Mouse (Mus musculus): ENCODE results near the gene Tmem88b. TPM values are rescaled to one million over a fixed set of nuclear protein-coding genes. Genes with fewer than 3 reads are reported as not detected.
A peak's percentile ranks its signal among the peaks of the same experiment; 100 is the strongest.
"Not testable (repeated sequence)": the region's sequence is repeated elsewhere in the genome, so short reads cannot be mapped to it uniquely, and the experiment has no call there.

Tmem88b gene
- total RNA-seq, 2 experiments from 2014 or later = 0.79 to 0.84 TPM

- no peak for DNase-seq (ENCODE audit: low spot score in 2 of 2)
Measured at GRCm38 (mm10) chr4:155761356-155762099, 24.1 kb downstream of the Tmem88b start.

GRCm38 (mm10) chr4:155760613-155761355 is 24.9 kb downstream of the Tmem88b start, which contains the start of gene Atad3a:
Gene Atad3a (minus strand): TSS chr4:155761093.
- peak; percentile 95 for DNase-seq (ENCODE audit: low spot score in 2 of 2)

DNA sequence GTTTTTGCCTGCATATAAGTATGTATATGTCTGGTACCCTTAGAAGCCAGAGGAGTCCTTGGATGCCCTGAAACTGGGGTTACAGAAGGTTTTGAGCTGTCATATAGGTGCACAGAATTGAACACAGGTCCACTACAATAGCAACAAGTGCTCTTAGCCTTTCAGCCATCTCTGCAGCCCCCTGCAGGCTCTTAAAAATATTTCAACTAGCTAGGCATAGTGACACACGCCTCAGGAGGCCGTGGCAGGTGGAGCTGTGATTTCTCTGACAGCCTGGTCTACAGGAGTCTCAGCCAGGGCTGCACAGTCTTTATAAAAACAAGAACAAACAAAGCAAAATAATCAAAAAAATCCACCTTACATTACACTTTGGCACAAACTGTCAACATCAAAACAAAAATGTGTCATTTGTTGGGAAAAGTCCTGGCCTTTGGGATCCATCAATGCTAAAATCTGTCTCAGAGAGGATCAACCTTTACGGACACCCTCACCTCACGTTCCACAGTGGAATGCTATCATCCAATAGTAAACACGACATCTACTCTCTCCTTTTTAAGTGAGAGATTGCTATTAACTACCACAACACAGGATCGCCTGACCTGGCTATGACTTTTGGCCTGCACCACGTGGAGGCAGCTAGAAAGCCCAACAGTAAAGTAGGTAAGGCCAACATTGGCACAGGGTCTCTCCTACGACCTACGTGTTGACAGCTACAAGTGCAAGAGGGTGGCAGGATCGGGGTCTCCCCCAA is 25.6 kb downstream of the Tmem88b start:
- no peak for DNase-seq (ENCODE audit: low spot score in 2 of 2)

DNA sequence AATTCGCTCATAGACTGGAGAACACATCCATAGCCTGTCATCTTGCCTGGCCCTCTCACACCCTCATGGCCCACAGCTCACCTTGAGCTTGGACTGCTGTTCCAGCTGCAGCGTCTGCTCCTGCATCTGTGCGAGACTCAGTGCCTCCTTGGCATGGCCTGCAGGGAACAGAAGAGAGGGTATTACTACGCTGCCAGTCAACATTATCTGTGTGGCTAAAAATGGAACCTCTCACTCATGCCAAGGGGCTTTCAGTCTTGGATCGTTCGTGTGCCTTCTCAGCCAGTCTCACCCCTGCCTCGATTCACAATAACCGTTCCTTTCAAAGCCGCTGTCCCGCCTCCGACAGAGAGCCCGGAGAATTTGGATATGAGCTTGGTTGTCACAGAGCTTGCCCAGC is 28.7 kb downstream of the Tmem88b start:
- no peak for DNase-seq (ENCODE audit: low spot score in 2 of 2)

DNA sequence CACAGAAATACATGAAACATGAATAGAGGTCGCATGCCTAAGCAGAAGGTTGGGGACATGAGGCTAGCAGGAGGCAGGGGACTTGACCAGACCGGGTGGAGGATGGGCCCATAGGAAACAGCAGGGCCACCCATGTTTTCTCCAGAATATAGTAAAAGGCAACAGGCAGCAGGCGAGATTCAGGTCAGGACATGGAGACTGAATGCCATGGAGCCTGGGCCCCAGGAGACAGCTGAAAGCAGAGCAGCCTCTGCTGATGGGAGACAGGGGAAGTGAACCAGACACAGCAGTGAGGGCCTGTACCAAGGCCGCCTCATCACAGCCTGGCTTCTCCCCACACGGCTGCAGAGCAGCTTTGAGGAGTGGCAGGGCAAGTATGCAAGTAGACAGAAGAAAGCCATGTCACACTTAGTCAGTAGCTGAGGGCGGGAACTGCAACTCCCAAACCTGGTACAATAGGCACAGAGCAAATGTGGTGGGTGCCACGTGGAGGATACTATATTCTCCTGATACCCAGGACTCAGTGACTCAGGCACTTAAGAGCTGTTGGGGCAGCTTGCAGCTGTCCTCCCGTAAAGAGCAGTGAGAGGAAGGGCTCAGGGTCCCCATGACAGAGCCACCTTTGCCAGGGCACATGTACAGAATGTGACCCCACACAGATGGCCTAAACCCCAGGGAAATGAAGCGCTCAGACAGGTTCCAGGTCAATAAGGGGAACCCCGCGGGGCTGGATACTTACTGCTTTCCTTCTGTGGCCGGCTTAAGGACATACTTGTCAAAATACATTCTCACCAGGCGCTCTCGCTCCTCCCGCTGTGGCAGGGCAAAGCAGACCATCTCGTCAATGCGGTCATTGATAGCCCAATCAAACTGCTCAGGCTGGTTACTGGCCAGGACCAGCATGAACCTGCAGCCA is 38.8 kb downstream of the Tmem88b start:
- no peak for DNase-seq (ENCODE audit: low spot score in 2 of 2)

- DNase-seq (ENCODE audit: low spot score in 2 of 2) = no peak
Measured at GRCm38 (mm10) chr4:155746036-155746548, 39.6 kb downstream of the Tmem88b start.

DNA sequence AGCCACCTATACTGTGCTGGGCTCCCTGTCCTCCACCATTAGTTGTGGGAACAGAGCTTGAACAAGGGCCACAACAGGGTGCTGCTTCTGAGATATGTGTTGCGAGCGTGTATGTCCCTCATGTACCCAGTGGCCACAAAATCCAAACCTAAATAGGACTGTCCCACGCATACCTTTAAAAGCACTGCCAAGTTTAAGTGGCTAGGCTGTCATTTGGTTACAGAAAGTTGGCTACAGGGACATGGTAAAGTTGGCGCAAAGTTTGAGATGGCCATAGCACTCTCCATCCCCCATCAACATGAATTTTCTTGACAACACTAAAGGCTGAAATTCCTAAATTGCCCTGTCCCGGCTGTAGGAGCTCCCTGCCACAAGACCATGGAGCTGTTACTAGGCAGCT is 40.5 kb downstream of the Tmem88b start:
- no peak for DNase-seq (ENCODE audit: low spot score in 2 of 2)

GRCm38 (mm10) chr4:155744474-155744873 is 41.2 kb downstream of the Tmem88b start:
- no peak for DNase-seq (ENCODE audit: low spot score in 2 of 2)

DNA sequence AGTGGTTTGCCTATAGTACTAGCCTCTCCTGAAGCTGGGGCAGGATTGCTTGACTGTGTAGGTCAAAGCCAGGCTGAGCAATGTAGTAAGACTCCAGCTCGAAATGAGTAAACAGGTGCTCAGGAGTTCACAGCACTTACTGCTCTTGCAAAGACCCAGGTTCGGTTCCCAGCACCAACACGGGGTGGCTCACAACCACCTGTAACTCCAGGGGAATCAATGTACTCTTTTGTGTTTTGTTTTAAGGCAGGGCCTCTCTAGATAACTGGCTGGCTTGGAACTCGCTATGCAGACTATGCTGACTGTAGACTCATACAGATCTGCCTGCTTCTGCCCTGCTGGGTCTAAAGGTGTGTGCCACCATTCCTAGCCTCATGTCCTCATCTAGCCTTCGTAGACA is 43.0 kb downstream of the Tmem88b start:
- DNase-seq (ENCODE audit: low spot score in 2 of 2) = no peak

DNA sequence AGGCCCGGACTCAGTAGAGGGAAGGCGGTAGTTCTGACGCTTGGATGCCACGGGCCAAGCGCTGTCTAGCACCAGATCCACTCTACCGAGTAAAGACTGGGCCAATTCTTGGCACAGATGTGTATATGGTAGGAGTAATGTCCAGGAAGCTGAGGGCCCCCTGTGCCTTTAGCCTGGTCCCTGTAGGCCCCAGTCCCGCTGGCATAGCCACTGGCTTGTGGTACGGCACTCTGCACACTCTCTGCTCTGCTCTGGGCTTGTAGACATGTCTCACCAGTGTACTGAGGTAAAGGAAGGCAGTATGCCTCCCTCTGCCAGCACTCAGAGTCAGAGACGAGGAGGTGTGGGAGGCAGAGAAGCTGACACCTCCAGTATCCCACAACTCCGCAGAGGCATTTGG is 45.0 kb downstream of the Tmem88b start:
- DNase-seq (ENCODE audit: low spot score in 2 of 2) = not testable (repeated sequence)

GRCm38 (mm10) chr4:155739741-155740636 is 45.7 kb downstream of the Tmem88b start:
- no peak for DNase-seq (ENCODE audit: low spot score in 2 of 2)

GRCm38 (mm10) chr4:155739152-155739551 is 46.5 kb downstream of the Tmem88b start:
- no peak for DNase-seq (ENCODE audit: low spot score in 2 of 2)

DNA sequence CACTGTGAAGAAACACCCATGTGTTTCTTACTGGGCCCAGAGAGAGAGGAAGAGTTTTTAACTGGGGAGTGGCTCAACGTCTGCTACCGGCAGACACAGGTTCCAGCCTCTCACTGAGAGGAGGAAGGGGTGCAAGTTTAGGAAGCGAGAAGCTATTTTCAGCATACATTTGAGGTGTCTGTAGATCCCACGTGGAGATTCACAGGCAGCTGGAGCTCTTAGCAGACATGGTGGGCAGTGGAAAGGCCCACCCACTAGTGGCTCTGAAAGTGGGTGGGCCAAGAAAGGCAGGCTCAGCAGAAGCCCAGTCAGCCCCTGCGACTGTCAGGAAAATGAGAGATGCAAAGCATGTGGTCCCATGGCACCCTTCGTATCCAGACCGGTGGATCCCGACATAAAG is 47.4 kb downstream of the Tmem88b start:
- no peak for DNase-seq (ENCODE audit: low spot score in 2 of 2)

DNA sequence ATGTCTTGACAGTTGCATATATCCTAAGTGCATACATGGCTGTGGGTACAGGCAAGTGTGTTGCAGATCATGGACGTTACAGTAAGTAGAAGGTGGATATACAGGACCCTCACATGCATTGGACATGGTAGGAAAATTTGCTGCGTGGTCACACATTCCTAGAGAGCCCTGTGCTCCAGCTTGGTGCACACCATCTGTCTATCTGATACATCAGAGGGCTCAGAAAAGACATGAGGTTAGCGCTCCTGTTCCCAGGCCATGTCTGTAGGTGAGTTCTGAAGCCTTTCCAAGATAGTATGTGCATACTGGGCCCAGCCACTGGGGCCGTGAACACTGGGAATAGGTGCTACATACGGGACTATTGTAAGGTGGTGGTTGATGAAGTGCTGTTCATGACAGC is 49.3 kb downstream of the Tmem88b start:
- DNase-seq (ENCODE audit: low spot score in 2 of 2) = no peak

GRCm38 (mm10) chr4:155735788-155736187 is 49.9 kb downstream of the Tmem88b start:
- no peak for DNase-seq (ENCODE audit: low spot score in 2 of 2)

DNA sequence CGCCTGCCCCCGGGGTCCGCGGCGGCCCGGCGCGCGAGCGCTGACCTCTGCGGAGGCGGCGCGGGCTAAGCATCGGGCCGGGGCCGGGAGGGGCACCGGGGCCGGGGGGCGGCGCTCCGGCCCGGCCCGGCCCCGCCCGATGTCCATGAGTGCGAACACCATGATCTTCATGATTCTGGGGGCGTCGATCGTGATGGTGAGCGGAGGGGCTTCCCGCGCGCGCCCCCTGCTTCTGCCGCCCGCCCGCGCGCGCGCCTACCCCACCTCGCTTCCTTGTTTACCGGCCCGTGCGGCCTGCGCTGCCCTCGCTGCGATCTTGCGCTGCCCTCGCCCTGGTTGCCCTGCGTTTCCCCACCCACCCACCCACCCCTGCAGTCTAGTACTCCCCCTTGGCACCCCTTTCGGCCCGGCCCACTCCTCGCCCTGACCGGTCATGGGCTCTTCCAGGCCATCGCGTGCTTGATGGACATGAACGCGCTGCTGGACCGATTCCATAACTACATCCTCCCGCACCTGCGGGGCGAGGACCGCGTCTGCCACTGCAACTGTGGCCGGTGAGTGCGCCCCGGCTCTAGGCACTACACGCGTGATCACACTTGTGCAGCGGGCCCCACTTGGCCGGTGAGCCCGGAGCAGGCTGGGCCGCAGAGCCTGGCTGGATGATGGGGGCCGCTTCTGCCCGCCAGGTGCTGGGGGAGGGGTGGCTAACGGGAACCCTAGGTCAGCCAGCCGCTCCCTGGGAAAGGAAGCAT is 50.5 kb downstream of the Tmem88b start:
- DNase-seq (ENCODE audit: low spot score in 2 of 2) = peak; percentile 18

DNA sequence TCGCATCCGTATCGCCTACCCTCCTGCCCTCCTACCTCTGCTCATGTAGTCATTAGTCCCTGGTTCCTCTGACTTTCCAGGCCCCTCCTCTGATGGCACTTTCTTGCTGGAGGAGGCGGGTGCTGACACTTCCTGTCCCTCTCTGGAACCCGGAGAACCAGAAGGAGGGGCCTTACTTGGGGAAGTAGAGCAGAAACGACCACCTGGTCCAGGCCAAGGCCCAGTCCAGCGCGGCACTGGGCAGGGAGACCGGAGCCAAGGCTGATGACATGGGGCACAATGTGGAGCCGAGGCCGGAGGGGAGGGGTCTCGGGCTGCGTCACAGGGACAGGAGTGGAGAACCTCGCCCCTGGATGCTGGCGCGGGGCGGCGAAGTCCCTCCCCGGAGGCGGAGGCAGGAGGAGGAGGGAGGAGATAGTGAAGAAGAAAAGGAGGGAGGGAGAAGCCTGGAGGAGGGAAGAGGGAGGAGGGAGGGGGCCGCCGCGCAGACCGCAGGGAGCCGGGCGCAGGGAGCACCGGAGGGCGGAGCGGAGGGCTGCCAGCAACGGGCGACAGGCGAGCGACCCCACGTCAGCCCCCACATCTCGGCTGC is 51.2 kb downstream of the Tmem88b start, which contains the start of gene Tmem240:
TSS of gene Tmem240 (plus strand) at position 451 of the 592 bp plus-strand sequence.
- DNase-seq (ENCODE audit: low spot score in 2 of 2) = peak; percentile 73 to 82

- DNase-seq (ENCODE audit: low spot score in 2 of 2) = no peak
Measured at GRCm38 (mm10) chr4:155733267-155733666, 52.4 kb downstream of the Tmem88b start.

Data from adrenal gland, postnatal 4 days (tissue).